Mouse (Mus musculus): Measurements from ENCODE around the gene Abhd5.

Gene Abhd5

DNA sequence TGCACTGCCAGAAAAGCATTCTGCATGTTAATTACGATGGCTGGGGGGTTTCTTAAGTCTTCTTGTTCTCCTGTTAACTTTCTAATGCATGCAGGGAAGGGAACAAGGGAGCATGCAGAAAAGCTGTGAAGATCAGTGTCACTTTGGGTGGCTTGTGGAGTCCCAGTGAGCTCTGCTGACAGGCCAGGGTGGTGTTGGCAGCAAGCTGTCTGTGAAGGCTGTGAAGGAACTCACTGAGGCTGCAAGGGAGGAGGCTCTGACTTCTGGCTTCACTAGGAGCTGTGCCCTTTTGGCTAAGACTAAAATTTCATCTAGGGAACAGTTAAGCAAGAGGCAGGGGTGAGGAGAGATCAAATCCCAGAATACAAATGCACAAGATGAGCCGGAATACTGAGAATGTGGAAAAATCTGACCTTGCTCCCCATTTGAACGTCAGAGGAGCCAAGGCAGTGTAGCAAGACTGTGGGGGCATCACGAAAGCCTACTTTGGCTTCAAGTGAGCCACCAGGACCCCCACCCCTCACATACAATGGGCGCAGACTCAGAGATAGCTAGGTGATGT, 68.9 kb downstream of the Abhd5 start:
- DNase-seq, result no peak

DNA sequence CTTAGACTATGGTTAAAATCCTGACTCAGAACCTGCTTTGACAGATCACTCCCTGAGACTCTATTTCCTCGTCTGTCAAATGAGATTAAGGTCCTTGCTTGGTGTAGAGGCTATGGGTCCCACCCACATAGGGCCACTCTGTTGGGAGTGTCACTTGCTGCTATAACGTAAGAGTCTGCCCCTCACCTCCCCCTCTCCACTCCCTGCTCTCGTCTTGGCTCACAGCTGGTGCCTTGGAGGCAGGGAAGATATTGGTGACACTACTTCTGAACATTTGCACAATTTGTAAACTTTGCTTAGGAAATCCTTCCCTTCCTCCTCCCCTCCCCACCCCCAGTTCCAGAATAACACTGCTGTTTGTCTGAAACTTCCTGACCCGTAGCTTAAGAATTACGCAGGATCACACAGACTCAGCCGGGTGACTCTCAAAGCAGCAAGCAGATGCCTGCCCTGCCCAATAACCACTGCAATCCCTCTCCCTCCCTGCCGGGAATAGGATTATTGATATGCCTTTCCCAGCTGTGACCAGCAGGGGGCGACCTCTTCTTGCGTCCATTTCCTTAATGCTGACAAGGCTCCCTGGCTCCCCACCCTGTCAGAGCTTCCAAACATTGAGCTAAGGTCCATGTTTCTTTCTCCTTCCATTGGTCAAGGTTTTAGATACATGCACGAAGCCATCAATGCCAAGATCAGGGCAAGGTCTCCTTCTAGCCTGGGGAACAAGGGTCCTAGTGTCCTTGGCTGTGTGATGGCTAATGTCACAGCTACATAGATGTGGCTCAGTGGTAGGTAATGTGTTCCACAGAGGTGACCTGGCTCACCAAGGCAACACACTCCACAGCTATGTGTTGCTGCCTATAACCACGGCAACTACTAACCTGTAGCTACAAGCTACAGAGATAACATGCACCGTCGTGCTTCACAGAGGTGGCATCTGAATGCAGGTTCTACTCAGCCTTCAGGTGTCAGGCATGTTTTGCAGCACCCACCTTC, 69.7 kb downstream of the Abhd5 start:
- peak; percentile 40 to 62 for DNase-seq

DNA sequence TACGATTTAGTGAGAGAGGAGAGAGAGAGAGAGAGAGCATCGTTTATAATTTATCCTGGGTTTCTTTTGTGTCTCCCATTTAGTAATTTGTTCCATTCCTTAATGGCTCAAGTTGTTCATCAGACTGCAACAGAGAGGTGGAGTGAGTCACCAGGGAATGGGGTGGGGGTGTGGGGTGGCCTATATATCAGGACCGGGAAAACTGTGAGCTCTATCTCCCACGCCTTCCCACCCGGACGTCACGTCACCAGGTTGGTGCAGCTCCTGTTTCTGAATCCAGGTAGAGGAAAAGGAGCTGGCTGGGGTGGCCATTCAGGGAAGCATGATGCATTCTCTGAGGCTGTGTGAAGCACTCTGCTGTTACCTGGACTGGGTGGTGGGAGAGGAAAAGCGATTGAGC, 70.5 kb downstream of the Abhd5 start:
- no peak for DNase-seq

DNA sequence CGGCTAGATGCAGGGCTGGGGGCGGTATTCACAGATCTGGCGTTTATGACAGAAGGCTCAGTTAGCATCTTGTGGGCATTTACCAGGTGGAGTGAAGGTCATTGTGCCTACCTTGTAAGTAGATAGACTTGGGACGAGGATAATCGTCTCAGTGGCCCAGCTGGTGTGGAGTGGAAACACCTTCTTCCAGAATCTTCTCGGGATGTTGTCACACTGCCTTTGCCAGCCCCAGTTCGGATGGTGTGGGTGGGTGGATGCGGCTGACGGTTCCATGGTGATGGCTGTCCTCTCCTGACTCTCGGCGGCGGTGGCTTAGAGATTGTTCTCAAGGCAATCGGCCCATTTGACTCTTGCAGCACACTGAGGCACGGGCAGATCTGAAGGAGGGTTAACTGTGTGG, 71.3 kb downstream of the Abhd5 start:
- DNase-seq, result no peak

DNA sequence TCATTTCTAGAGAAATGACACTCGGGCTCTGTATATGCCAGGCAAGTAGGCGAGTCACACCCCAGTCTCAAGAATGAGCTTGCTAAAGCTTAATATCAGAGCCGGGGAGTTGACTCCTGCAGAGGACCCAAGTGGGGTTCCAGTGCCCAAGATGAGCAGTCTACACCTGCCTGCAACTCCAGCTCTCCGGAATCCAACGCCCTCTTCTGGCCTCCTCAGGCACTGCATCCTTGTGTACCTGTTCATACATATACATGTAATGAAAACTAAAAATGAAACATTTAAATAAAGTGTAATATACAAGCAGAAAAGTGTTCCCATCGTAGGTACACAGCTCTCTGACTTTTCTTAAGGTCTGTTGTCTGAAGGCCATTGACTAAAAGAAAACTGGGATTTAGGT, 71.7 kb downstream of the Abhd5 start:
- no peak for DNase-seq

DNA sequence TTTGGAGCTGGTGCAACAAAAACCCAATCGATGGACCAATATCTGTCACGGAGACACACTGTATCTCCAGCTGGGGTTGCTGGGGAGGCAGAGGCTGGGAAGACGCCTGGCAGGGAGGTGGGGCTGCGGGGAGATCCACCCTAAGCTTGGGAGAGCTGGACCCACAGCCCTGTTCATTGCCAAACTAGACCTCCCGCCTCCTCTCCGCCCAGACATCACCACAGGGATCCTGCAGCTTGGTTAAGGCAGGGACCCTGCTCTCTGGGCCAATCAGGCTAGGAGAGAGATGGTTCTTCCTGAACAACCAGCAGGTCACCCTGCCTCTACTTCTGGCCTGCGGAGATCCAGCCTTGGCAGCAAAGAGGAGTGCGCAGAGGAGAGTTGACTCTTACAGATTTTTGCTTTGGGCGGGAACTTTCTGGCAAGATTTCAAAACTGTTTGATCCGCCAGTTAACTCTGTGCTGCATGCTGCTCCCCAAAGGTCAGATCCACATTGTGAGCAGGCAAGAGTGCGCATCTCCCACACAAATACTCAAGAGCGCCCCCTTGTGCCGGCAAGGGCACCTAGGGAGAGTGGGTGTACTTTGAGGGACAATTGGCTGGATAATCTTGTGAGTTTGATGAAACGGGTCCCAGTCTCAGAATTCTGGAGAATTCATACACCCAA, 73.7 kb downstream of the Abhd5 start:
- peak; percentile 24 to 29 for DNase-seq

DNA sequence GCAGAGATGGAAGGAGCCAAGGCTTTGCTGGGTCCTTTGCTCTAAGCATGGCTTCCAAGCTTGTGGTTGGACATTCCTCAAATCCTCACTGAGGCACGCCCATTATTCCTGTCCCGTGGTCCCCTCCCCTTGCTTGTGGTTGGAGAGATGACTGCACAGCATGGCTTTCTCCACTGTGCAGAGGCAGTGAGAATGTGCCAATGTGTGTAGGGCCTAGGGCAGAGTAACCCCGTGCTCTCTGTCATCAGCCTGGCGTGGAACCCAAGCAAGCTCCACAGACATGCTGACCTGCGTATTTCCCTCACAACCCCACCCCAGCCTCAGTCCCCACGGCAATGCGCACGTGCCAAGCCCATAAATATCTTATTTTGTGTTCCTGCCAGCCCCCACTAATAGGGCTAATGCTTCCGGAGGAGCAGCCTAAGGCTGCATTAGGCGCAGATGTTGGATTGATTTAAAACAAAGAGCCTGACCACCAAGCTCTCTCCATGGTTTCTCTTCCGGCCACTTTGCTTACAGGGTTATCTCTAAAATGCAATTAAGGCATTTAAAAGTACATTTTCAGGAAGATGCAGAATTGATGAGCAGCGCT, 77.7 kb downstream of the Abhd5 start:
- no peak for DNase-seq

DNA sequence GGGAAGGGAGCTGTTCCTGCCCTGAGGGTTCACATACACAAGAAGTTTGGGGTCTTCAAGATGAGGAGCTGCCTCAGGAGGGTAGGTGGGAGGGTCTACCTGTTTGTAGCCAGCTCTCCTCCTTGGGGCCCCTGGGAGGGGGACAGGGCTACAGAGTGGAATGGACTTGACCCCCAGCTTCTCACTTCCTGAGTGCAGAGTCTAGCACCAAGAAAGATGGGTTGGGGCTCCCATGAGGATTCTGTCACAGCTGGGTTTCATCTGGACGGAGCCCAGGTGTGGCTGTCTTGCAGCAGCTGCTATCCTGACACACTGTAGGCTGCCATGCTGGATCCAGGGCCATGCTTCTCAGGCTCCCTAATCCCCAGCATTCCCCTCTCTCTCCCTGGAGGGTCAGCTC, 78.3 kb downstream of the Abhd5 start:
- DNase-seq, result no peak
